Mouse (Mus musculus) ES-E14 (cell line): ENCODE measurements around the gene Cytip. TPM values are rescaled to one million over a fixed set of nuclear protein-coding genes. Genes with fewer than 3 reads are reported as not detected.

Experiments
- DNase-seq: peaks from one replicate; pipeline ENCODE4 v3.0.0-alpha.2; 2013; ENCODE audit warnings: low read depth, low spot score
- H3K27ac ChIP-seq: 2 replicates; pipeline ENCODE4 v1.5.1; 2012; ENCODE audit warnings: low read depth, mild to moderate bottlenecking, low read length, moderate library complexity, mixed read lengths; ENCODE audit not compliant: poor library complexity, insufficient read depth, severe bottlenecking
- H3K36me3 ChIP-seq: 2 replicates; pipeline ENCODE4 v1.6.1; 2012; ENCODE audit warnings: mild to moderate bottlenecking, low read length, moderate library complexity, mixed read lengths; ENCODE audit not compliant: control insufficient read depth, poor library complexity, insufficient read depth, severe bottlenecking
- H3K4me1 ChIP-seq, 2 experiments: fragments of 150-350 bp in 1 of 2; sonication (generic) in 1 of 2; 2 replicates each; pipeline ENCODE4 v1.6.1; 2012; ENCODE audit warnings: low read length in 2 of 2, mild to moderate bottlenecking in 1 of 2, mixed read lengths in 1 of 2; ENCODE audit not compliant: control insufficient read depth in 2 of 2, insufficient read depth in 2 of 2, poor library complexity in 1 of 2
- H3K4me3 ChIP-seq, 2 experiments: fragments of 150-350 bp in 1 of 2; sonication (generic) in 1 of 2; 2 replicates each; pipeline ENCODE4 v1.5.1; 2012; ENCODE audit warnings: low read length in 2 of 2, low read depth in 1 of 2, mild to moderate bottlenecking in 1 of 2, mixed read lengths in 1 of 2; ENCODE audit not compliant: insufficient read depth in 1 of 2, poor library complexity in 1 of 2, severe bottlenecking in 1 of 2
- H3K9ac ChIP-seq: 2 replicates; pipeline ENCODE4 v1.6.1; 2012; ENCODE audit warnings: low read depth, mild to moderate bottlenecking, low read length, mixed read lengths; ENCODE audit not compliant: poor library complexity, insufficient read depth, severe bottlenecking
- H3K9me3 ChIP-seq: fragments of 150-350 bp; sonication (generic); 2 replicates; pipeline ENCODE4 v1.6.1; 2012; ENCODE audit warnings: low read depth, mild to moderate bottlenecking, low read length; ENCODE audit not compliant: control insufficient read depth, insufficient read depth
- CHD2 ChIP-seq: IDR thresholded peaks from 2 replicates; pipeline ENCODE4 v1.6.1; 2014; ENCODE audit warnings: mild to moderate bottlenecking, low read depth, low read length, inconsistent platforms
- HCFC1 ChIP-seq: IDR thresholded peaks from 2 replicates; pipeline ENCODE4 v1.6.1; 2012; ENCODE audit warnings: low read length, inconsistent platforms, borderline replicate concordance; ENCODE audit not compliant: insufficient read depth
- MAFK ChIP-seq: IDR thresholded peaks from 2 replicates; pipeline ENCODE4 v1.6.1; 2014; ENCODE audit warnings: mild to moderate bottlenecking, low read depth, low read length, inconsistent platforms; ENCODE audit not compliant: insufficient read depth
- ZC3H11A ChIP-seq: IDR thresholded peaks from 2 replicates; pipeline ENCODE4 v1.6.1; 2012; ENCODE audit warnings: low read depth, mild to moderate bottlenecking, inconsistent platforms, low read length, borderline replicate concordance
- ZNF384 ChIP-seq: IDR thresholded peaks from 2 replicates; pipeline ENCODE4 v1.6.1; 2012; ENCODE audit warnings: low read depth, low read length, inconsistent platforms
- in situ Hi-C, 2 experiments: fragments of 600-800 bp; cut with MboI; formaldehyde crosslinking; loops; one replicate each; pipeline ENCODE4 v1.15.1; 2025; ENCODE audit warnings: low sequenced_read_pairs in 2 of 2, inconsistent platforms in 1 of 2; ENCODE audit not compliant: unreplicated experiment in 2 of 2
- total RNA-seq: library from RNA; depleted of rRNA; stranded (reverse); fragments of 300-350 nt; gene quantifications from 2 replicates; pipeline ENCODE4 v1.2.3, GENCODE M21; 2012; rRNA removed

Cytip gene
- 0.22 TPM in 1 of 2 replicates, not detected in the other for total RNA-seq

DNA sequence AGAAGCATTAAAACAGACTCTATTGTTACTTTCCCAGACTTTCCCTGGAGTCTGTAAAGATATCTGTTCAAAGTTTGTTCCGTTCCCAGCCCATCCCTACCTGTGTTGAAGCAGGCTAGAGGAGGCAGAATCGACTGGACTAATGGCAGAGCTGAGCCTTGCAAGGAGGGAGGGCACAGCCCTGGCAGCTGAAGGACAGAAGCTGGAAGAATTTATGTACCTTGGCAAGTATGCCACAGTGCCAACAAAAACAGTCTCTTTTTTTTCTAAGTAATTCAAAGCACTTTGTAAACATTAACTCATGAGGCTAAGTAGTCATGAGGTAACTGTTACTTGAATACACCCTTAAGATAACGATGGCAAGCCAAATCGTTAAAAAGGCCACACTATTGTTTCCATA, at the start of gene Cytip:
Gene Cytip (minus strand): TSS at position 187 of the 400 bp plus-strand sequence.
- no peaks in the 10 kb centered on the region for H3K9me3 ChIP-seq
- DNase-seq, result no peak
- H3K9ac ChIP-seq, result no peak within 1 kb of the TSS
- no peak for TF ChIP-seq ZC3H11A
- no peak within 1 kb of the TSS for H3K4me3 ChIP-seq
- H3K36me3 ChIP-seq, result no peaks in the 10 kb centered on the region
- H3K4me1 ChIP-seq, result no peaks in the 10 kb centered on the region
- no peak within 1 kb of the TSS for H3K27ac ChIP-seq
- in situ Hi-C loops, result loop anchor here in 1 of 2 experiments (25.0 kb wide), 1 partner anchor 467 kb away; no protein-coding TSS in a partner anchor

GRCm38 (mm10) chr2:58240639-58241038, 45.3 kb upstream of the Cytip start:
- no peak for DNase-seq
- Histone ChIP-seq H3K27ac (no peak overlapping the region), H3K4me1 (no peaks in the 10 kb centered on the region), H3K36me3 (no peaks in the 10 kb centered on the region), H3K4me3 (no peak overlapping the region), H3K9me3 (0 out of 2 replicates have a peak, but pooled peaks cover 2% of the 10 kb centered on the region), H3K9ac (no peak overlapping the region)
- no peak for TF ChIP-seq HCFC1
- TF ChIP-seq CHD2, result no peak
- TF ChIP-seq ZNF384, result no peak
- TF ChIP-seq MAFK, result no peak
- TF ChIP-seq ZC3H11A, result no peak
- in situ Hi-C loops, result no loop called here

DNA sequence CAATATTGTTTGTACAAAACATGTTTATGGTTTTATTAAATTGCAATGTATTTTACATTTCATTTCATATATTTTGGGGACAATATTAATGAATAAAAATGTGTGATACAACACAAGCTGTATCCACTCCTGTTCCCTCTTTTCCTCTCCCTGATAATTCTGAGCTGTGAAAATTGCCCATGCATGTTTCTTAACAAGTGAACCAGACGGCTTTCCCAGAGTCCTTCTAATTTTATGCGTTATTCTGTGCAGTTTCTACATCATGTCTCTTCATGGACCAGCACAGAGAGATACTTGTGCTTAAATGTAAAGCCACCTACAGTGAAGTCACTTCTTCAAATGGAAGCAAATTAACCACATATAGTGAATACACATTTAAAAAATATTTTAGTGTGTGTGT, 42.2 kb upstream of the Cytip start:
- H3K36me3 ChIP-seq, result no peaks in the 10 kb centered on the region
- no peak overlapping the region for H3K9ac ChIP-seq
- in situ Hi-C loops, result no loop called here
- no peak overlapping the region for H3K27ac ChIP-seq
- H3K4me3 ChIP-seq, result no peak overlapping the region
- no peaks in the 10 kb centered on the region for H3K4me1 ChIP-seq
- TF ChIP-seq ZNF384, result no peak
- 0 out of 2 replicates have a peak, but pooled peaks cover 2% of the 10 kb centered on the region for H3K9me3 ChIP-seq
- DNase-seq, result no peak

- no peaks in the 10 kb centered on the region for H3K9me3 ChIP-seq
- no peaks in the 10 kb centered on the region for H3K36me3 ChIP-seq
- H3K4me3 ChIP-seq, result no peak overlapping the region
- no peak overlapping the region for H3K9ac ChIP-seq
- in situ Hi-C loops, result loop anchor here in 1 of 2 experiments (25.0 kb wide), 1 partner anchor 463 kb away; no protein-coding TSS in a partner anchor
- TF ChIP-seq ZNF384 (no peak), CHD2 (no peak), ZC3H11A (peak; percentile 59; the same call in 1 of the 2 replicates), MAFK (no peak), HCFC1 (no peak)
- no peak for DNase-seq
- H3K27ac ChIP-seq, result no peak overlapping the region
- no peaks in the 10 kb centered on the region for H3K4me1 ChIP-seq
Measured at GRCm38 (mm10) chr2:58199442-58199841, 4.1 kb upstream of the Cytip start.

- Histone ChIP-seq H3K9ac (no peak overlapping the region), H3K27ac (no peak overlapping the region), H3K4me3 (no peak overlapping the region), H3K4me1 (no peaks in the 10 kb centered on the region), H3K36me3 (no peaks in the 10 kb centered on the region), H3K9me3 (no peaks in the 10 kb centered on the region)
- TF ChIP-seq ZC3H11A, result no peak
- no peak for TF ChIP-seq CHD2
- TF ChIP-seq MAFK, result no peak
- no peak for TF ChIP-seq HCFC1
- TF ChIP-seq ZNF384, result no peak
- no peak for DNase-seq
- in situ Hi-C loops, result loop anchor here in 1 of 2 experiments (25.0 kb wide), 1 partner anchor 465 kb away; no protein-coding TSS in a partner anchor
Measured at GRCm38 (mm10) chr2:58196880-58197279, 1.5 kb upstream of the Cytip start.
